Mouse (Mus musculus): ENCODE measurements around the gene Rcsd1. TPM values are rescaled to one million over a fixed set of nuclear protein-coding genes. Genes with fewer than 3 reads are reported as not detected.

Gene Rcsd1
- polyA plus RNA-seq, 1 experiment from 2014 or later: 90.4 TPM

- Histone ChIP-seq H3K9ac (no peak overlapping the region), H3K4me2 (peak overlapping the region; percentile 63), H3K27ac (peak overlapping the region; percentile 90), H3K4me1 (replicated peaks) (peaks cover 90% of the 10 kb centered on the region), H3K27me3 (no peaks in the 10 kb centered on the region), H3K9me3 (replicated peaks) (no peaks in the 10 kb centered on the region), H3K4me3 (peak overlapping the region; percentile 35), H3K36me3 (peaks cover 2% of the 10 kb centered on the region; the same call in 1 of the 2 replicates)
- 25% methylated on average over 9 of the region's 9 CpGs for WGBS
- ATAC-seq (replicated peaks; ENCODE audit: insufficient number of reproducible peaks, insufficient read depth, low FRiP score, low read depth): no peak
Observed at GRCm38 (mm10) chr1:165701562-165701961, 8.0 kb downstream of the Rcsd1 start.

- H3K9ac ChIP-seq: no peak overlapping the region; the same call in 1 of the 2 replicates
- H3K27ac ChIP-seq: peak overlapping the region; percentile 90
- H3K4me2 ChIP-seq: peak overlapping the region; percentile 63
- peaks cover 2% of the 10 kb centered on the region; the same call in 1 of the 2 replicates for H3K36me3 ChIP-seq
- H3K4me3 ChIP-seq: peak overlapping the region; percentile 35; the same call in 1 of the 2 replicates
- 22% methylated on average over 6 of the region's 6 CpGs for WGBS
- 0 out of 2 replicates have a peak, but pooled peaks have one; percentile 17 for ATAC-seq (replicated peaks; ENCODE audit: insufficient number of reproducible peaks, insufficient read depth, low FRiP score, low read depth)
- no peaks in the 10 kb centered on the region for H3K9me3 ChIP-seq (replicated peaks)
- H3K27me3 ChIP-seq: no peaks in the 10 kb centered on the region
- H3K4me1 ChIP-seq (replicated peaks): peaks cover 90% of the 10 kb centered on the region
Observed at GRCm38 (mm10) chr1:165700933-165701518, 8.5 kb downstream of the Rcsd1 start.

GRCm38 (mm10) chr1:165700376-165700815, 9.2 kb downstream of the Rcsd1 start:
- Histone ChIP-seq H3K4me1 (replicated peaks) (peaks cover 90% of the 10 kb centered on the region), H3K27ac (peak overlapping the region; percentile 90), H3K4me2 (peak overlapping the region; percentile 63), H3K4me3 (0 out of 2 replicates have a peak overlapping the region, but pooled peaks have one; percentile 1), H3K36me3 (peaks cover 2% of the 10 kb centered on the region; the same call in 1 of the 2 replicates), H3K9ac (no peak overlapping the region; the same call in none of the 2 replicates), H3K27me3 (no peaks in the 10 kb centered on the region), H3K9me3 (replicated peaks) (no peaks in the 10 kb centered on the region)
- ATAC-seq (replicated peaks; ENCODE audit: insufficient number of reproducible peaks, insufficient read depth, low FRiP score, low read depth): peak; percentile 16; the same call in 1 of the 2 replicates
- WGBS: 19% methylated on average over 7 of the region's 7 CpGs

GRCm38 (mm10) chr1:165697701-165698100, 11.9 kb downstream of the Rcsd1 start:
- H3K27me3 ChIP-seq: no peaks in the 10 kb centered on the region
- ATAC-seq (replicated peaks; ENCODE audit: insufficient number of reproducible peaks, insufficient read depth, low FRiP score, low read depth): no peak
- H3K36me3 ChIP-seq: peaks cover 2% of the 10 kb centered on the region; the same call in 1 of the 2 replicates
- peaks cover 90% of the 10 kb centered on the region for H3K4me1 ChIP-seq (replicated peaks)
- H3K4me3 ChIP-seq: no peak overlapping the region
- H3K9me3 ChIP-seq (replicated peaks): no peaks in the 10 kb centered on the region
- 50% methylated on average over 8 of the region's 8 CpGs for WGBS
- H3K27ac ChIP-seq: peak overlapping the region; percentile 55
- H3K9ac ChIP-seq: no peak overlapping the region
- no peak overlapping the region for H3K4me2 ChIP-seq

- H3K9ac ChIP-seq: no peak overlapping the region
- ATAC-seq (replicated peaks; ENCODE audit: insufficient number of reproducible peaks, insufficient read depth, low FRiP score, low read depth): no peak
- no peaks in the 10 kb centered on the region for H3K27me3 ChIP-seq
- peaks cover 89% of the 10 kb centered on the region for H3K4me1 ChIP-seq (replicated peaks)
- H3K36me3 ChIP-seq: peaks cover 2% of the 10 kb centered on the region; the same call in 1 of the 2 replicates
- no peak overlapping the region for H3K4me2 ChIP-seq
- no peaks in the 10 kb centered on the region for H3K9me3 ChIP-seq (replicated peaks)
- 55% methylated on average over 7 of the region's 7 CpGs for WGBS
- H3K4me3 ChIP-seq: no peak overlapping the region
- peak overlapping the region; percentile 62; the same call in 1 of the 2 replicates for H3K27ac ChIP-seq
Observed at GRCm38 (mm10) chr1:165696870-165697269, 12.7 kb downstream of the Rcsd1 start.

GRCm38 (mm10) chr1:165696040-165696439, 13.5 kb downstream of the Rcsd1 start:
- H3K27me3 ChIP-seq: no peaks in the 10 kb centered on the region
- peak overlapping the region; percentile 72 for H3K27ac ChIP-seq
- no peak overlapping the region for H3K4me3 ChIP-seq
- no peak overlapping the region for H3K4me2 ChIP-seq
- 72% methylated on average over 5 of the region's 5 CpGs for WGBS
- H3K4me1 ChIP-seq (replicated peaks): peaks cover 89% of the 10 kb centered on the region
- ATAC-seq (replicated peaks; ENCODE audit: insufficient number of reproducible peaks, insufficient read depth, low FRiP score, low read depth): no peak
- H3K36me3 ChIP-seq: peaks cover 2% of the 10 kb centered on the region; the same call in 1 of the 2 replicates
- no peak overlapping the region for H3K9ac ChIP-seq
- no peaks in the 10 kb centered on the region for H3K9me3 ChIP-seq (replicated peaks)

GRCm38 (mm10) chr1:165695392-165696014, 14.1 kb downstream of the Rcsd1 start:
- H3K27ac ChIP-seq: peak overlapping the region; percentile 72
- peaks cover 2% of the 10 kb centered on the region; the same call in 1 of the 2 replicates for H3K36me3 ChIP-seq
- 0 out of 2 replicates have a peak overlapping the region, but pooled peaks have one; percentile 9 for H3K9ac ChIP-seq
- H3K27me3 ChIP-seq: no peaks in the 10 kb centered on the region
- H3K9me3 ChIP-seq (replicated peaks): no peaks in the 10 kb centered on the region
- no peak for ATAC-seq (replicated peaks; ENCODE audit: insufficient number of reproducible peaks, insufficient read depth, low FRiP score, low read depth)
- H3K4me2 ChIP-seq: no peak overlapping the region
- no peak overlapping the region for H3K4me3 ChIP-seq
- H3K4me1 ChIP-seq (replicated peaks): peaks cover 89% of the 10 kb centered on the region

- Histone ChIP-seq H3K4me3 (no peak overlapping the region), H3K4me2 (no peak overlapping the region), H3K27me3 (no peaks in the 10 kb centered on the region), H3K9ac (no peak overlapping the region), H3K4me1 (replicated peaks) (peaks cover 93% of the 10 kb centered on the region), H3K27ac (peak overlapping the region; percentile 72), H3K36me3 (peaks cover 2% of the 10 kb centered on the region; the same call in 1 of the 2 replicates), H3K9me3 (replicated peaks) (no peaks in the 10 kb centered on the region)
- 25% methylated on average over 7 of the region's 7 CpGs for WGBS
- no peak for ATAC-seq (replicated peaks; ENCODE audit: insufficient number of reproducible peaks, insufficient read depth, low FRiP score, low read depth)
Observed at GRCm38 (mm10) chr1:165693856-165694255, 15.7 kb downstream of the Rcsd1 start.

GRCm38 (mm10) chr1:165691516-165691915, 18.0 kb downstream of the Rcsd1 start:
- H3K4me1 ChIP-seq (replicated peaks): peaks cover 97% of the 10 kb centered on the region
- no peaks in the 10 kb centered on the region for H3K27me3 ChIP-seq
- H3K4me2 ChIP-seq: peak overlapping the region; percentile 44
- peak; percentile 41 for ATAC-seq (replicated peaks; ENCODE audit: insufficient number of reproducible peaks, insufficient read depth, low FRiP score, low read depth)
- 20% methylated on average over 3 of the region's 3 CpGs for WGBS
- H3K9ac ChIP-seq: no peak overlapping the region; the same call in 1 of the 2 replicates
- H3K9me3 ChIP-seq (replicated peaks): no peaks in the 10 kb centered on the region
- no peak overlapping the region for H3K4me3 ChIP-seq
- peak overlapping the region; percentile 79 for H3K27ac ChIP-seq
- no peaks in the 10 kb centered on the region; the same call in 1 of the 2 replicates for H3K36me3 ChIP-seq

GRCm38 (mm10) chr1:165689845-165690244, 19.7 kb downstream of the Rcsd1 start:
- WGBS: 33% methylated on average over 5 of the region's 5 CpGs
- H3K27ac ChIP-seq: peak overlapping the region; percentile 79
- no peak overlapping the region for H3K4me2 ChIP-seq
- ATAC-seq (replicated peaks; ENCODE audit: insufficient number of reproducible peaks, insufficient read depth, low FRiP score, low read depth): no peak
- H3K4me3 ChIP-seq: no peak overlapping the region
- H3K9me3 ChIP-seq (replicated peaks): no peaks in the 10 kb centered on the region
- H3K9ac ChIP-seq: no peak overlapping the region
- H3K27me3 ChIP-seq: no peaks in the 10 kb centered on the region
- H3K36me3 ChIP-seq: no peaks in the 10 kb centered on the region
- peaks cover 96% of the 10 kb centered on the region for H3K4me1 ChIP-seq (replicated peaks)

- Histone ChIP-seq H3K4me2 (no peak overlapping the region), H3K4me3 (no peak overlapping the region), H3K9me3 (replicated peaks) (no peaks in the 10 kb centered on the region), H3K9ac (no peak overlapping the region), H3K27me3 (no peaks in the 10 kb centered on the region), H3K4me1 (replicated peaks) (peaks cover 94% of the 10 kb centered on the region), H3K36me3 (no peaks in the 10 kb centered on the region), H3K27ac (peak overlapping the region; percentile 80)
- WGBS: 71% methylated on average over 2 of the region's 2 CpGs
- ATAC-seq (replicated peaks; ENCODE audit: insufficient number of reproducible peaks, insufficient read depth, low FRiP score, low read depth): no peak
Observed at GRCm38 (mm10) chr1:165687861-165688260, 21.7 kb downstream of the Rcsd1 start.

All from heart, embryonic 15.5 days (tissue).